Mouse (Mus musculus): ENCODE measurements around the gene Vinac1. TPM values are rescaled to one million over a fixed set of nuclear protein-coding genes. Genes with fewer than 3 reads are reported as not detected.

Vinac1 gene
- total RNA-seq (2021) = under 1 TPM; 0.14 to 0.21 TPM
- long read RNA-seq, experiment 1 = 0 reads
- long read RNA-seq, experiment 2 = 0 reads

GRCm38 (mm10) chr2:129047811-129048210, at the start of gene Vinac1:
Gene Vinac1, minus strand, starts transcription at chr2:129048172.
- DNase-seq (ENCODE audit: low spot score in 2 of 2) = no peak

- peak; percentile 42 to 62 for DNase-seq (ENCODE audit: low spot score in 2 of 2)
Observed at GRCm38 (mm10) chr2:129093926-129094724, 46.2 kb upstream of the Vinac1 start.

GRCm38 (mm10) chr2:129092810-129093209, 44.8 kb upstream of the Vinac1 start:
- DNase-seq (ENCODE audit: low spot score in 2 of 2) = peak in 1 of 2 experiments; percentile 45

- no peak for DNase-seq (ENCODE audit: low spot score in 2 of 2)
Observed at GRCm38 (mm10) chr2:129090370-129090769, 42.4 kb upstream of the Vinac1 start.

GRCm38 (mm10) chr2:129087520-129087919, 39.5 kb upstream of the Vinac1 start:
- no peak for DNase-seq (ENCODE audit: low spot score in 2 of 2)

GRCm38 (mm10) chr2:129084959-129085358, 37.0 kb upstream of the Vinac1 start:
- DNase-seq (ENCODE audit: low spot score in 2 of 2) = no peak

- no peak for DNase-seq (ENCODE audit: low spot score in 2 of 2)
Observed at GRCm38 (mm10) chr2:129083514-129083913, 35.5 kb upstream of the Vinac1 start.

GRCm38 (mm10) chr2:129081097-129081496, 33.1 kb upstream of the Vinac1 start:
- DNase-seq (ENCODE audit: low spot score in 2 of 2) = no peak

- DNase-seq (ENCODE audit: low spot score in 2 of 2) = no peak
Observed at GRCm38 (mm10) chr2:129079194-129079593, 31.2 kb upstream of the Vinac1 start.

- DNase-seq (ENCODE audit: low spot score in 2 of 2) = peak in 1 of 2 experiments; percentile 7
Observed at GRCm38 (mm10) chr2:129078313-129078712, 30.3 kb upstream of the Vinac1 start.

GRCm38 (mm10) chr2:129070296-129070695, 22.3 kb upstream of the Vinac1 start:
- DNase-seq (ENCODE audit: low spot score in 2 of 2) = no peak

GRCm38 (mm10) chr2:129066326-129066725, 18.4 kb upstream of the Vinac1 start:
- DNase-seq (ENCODE audit: low spot score in 2 of 2) = peak; percentile 62 to 69

- peak; percentile 71 to 79 for DNase-seq (ENCODE audit: low spot score in 2 of 2)
Observed at GRCm38 (mm10) chr2:129065437-129066282, 17.7 kb upstream of the Vinac1 start, which contains the start of gene Ttl. Gene Ttl, plus strand, starts transcription at chr2:129065942.

- no peak for DNase-seq (ENCODE audit: low spot score in 2 of 2)
Observed at GRCm38 (mm10) chr2:129061456-129062059, 13.6 kb upstream of the Vinac1 start.

GRCm38 (mm10) chr2:129057920-129058361, 10.0 kb upstream of the Vinac1 start:
- DNase-seq (ENCODE audit: low spot score in 2 of 2) = no peak

GRCm38 (mm10) chr2:129057256-129057655, 9.3 kb upstream of the Vinac1 start:
- DNase-seq (ENCODE audit: low spot score in 2 of 2) = no peak

- peak in 1 of 2 experiments; percentile 18 for DNase-seq (ENCODE audit: low spot score in 2 of 2)
Observed at GRCm38 (mm10) chr2:129056597-129056996, 8.6 kb upstream of the Vinac1 start.

- DNase-seq (ENCODE audit: low spot score in 2 of 2) = no peak
Observed at GRCm38 (mm10) chr2:129055741-129056140, 7.8 kb upstream of the Vinac1 start.

GRCm38 (mm10) chr2:129052451-129052983, 4.5 kb upstream of the Vinac1 start:
- DNase-seq (ENCODE audit: low spot score in 2 of 2) = no peak

- no peak for DNase-seq (ENCODE audit: low spot score in 2 of 2)
Observed at GRCm38 (mm10) chr2:129046846-129047196, 1.2 kb downstream of the Vinac1 start.

- no peak for DNase-seq (ENCODE audit: low spot score in 2 of 2)
Observed at GRCm38 (mm10) chr2:129046172-129046845, 1.7 kb downstream of the Vinac1 start.
